Mouse (Mus musculus): ENCODE results near the gene Slc39a8. TPM values are rescaled to one million over a fixed set of nuclear protein-coding genes. Genes with fewer than 3 reads are reported as not detected.

The Slc39a8 gene
- polyA plus RNA-seq, 1 experiment from 2014 or later: 5.1 TPM

DNA sequence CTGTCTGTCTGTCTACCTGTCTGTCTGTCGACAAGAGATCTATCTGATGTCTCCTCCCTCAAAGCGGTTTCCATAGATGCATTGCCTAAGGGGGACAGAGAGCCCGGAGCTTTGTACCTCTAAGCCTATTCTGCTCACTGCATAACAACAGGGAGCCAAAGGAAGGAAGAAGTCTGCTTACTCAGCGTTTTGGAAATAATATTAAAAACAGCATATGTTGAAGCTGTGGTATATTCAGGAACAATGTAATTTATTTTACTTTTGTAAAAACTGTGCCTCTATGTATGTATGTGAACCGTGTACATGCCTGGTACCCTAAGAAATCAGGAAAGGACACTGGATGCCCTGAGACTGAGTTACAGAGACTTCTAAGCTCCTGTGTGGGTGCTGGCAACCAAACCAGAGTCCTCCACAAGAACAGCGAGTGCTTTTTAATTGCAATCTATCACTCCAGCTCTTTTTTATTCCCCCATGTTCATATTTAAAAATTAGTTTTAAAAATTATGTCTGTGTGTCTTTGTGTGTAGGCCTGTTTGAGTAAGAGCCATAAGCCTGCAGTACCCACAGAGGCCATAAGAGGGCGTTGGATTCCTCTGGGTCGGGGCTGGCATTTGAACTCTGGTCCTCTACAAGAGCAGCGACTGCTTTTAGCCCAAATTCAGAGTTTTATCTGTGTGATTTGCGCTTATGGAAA is 28.7 kb downstream of the Slc39a8 start:
- H3K4me1 ChIP-seq: peaks cover 5% of the 10 kb centered on the region; the same call in 1 of the 2 replicates
- no peaks in the 10 kb centered on the region for H3K9me3 ChIP-seq
- WGBS: 83% methylated on average over 10 of the region's 10 CpGs
- H3K27ac ChIP-seq: no peak overlapping the region
- H3K9ac ChIP-seq: no peak overlapping the region
- H3K4me3 ChIP-seq: no peak overlapping the region
- ATAC-seq (ENCODE audit: low FRiP score, low read depth): no peak
- H3K36me3 ChIP-seq: no peaks in the 10 kb centered on the region
- no peak overlapping the region for H3K4me2 ChIP-seq (replicated peaks)
- no peaks in the 10 kb centered on the region for H3K27me3 ChIP-seq

GRCm38 (mm10) chr3:135854298-135854984 is 29.4 kb downstream of the Slc39a8 start:
- no peak overlapping the region for H3K4me2 ChIP-seq (replicated peaks)
- 77% methylated on average over 14 of the region's 14 CpGs for WGBS
- ATAC-seq (ENCODE audit: low FRiP score, low read depth): no peak

GRCm38 (mm10) chr3:135854985-135855340 is 29.9 kb downstream of the Slc39a8 start:
- no peak for ATAC-seq (ENCODE audit: low FRiP score, low read depth)
- no peak overlapping the region for H3K27ac ChIP-seq
- H3K4me1 ChIP-seq: peaks cover 5% of the 10 kb centered on the region; the same call in 1 of the 2 replicates
- H3K4me2 ChIP-seq (replicated peaks): no peak overlapping the region
- no peaks in the 10 kb centered on the region for H3K9me3 ChIP-seq
- no peak overlapping the region for H3K4me3 ChIP-seq
- no peak overlapping the region for H3K9ac ChIP-seq
- no peaks in the 10 kb centered on the region for H3K27me3 ChIP-seq
- H3K36me3 ChIP-seq: no peaks in the 10 kb centered on the region
- WGBS: 77% methylated on average over 6 of the region's 6 CpGs

More at GRCm38 (mm10) chr3:135854298-135854984, 29.4 kb downstream of the Slc39a8 start:
- peaks cover 5% of the 10 kb centered on the region; the same call in 1 of the 2 replicates for H3K4me1 ChIP-seq
- H3K27ac ChIP-seq: no peak overlapping the region
- no peaks in the 10 kb centered on the region for H3K36me3 ChIP-seq
- no peak overlapping the region for H3K4me3 ChIP-seq
- H3K9ac ChIP-seq: no peak overlapping the region
- no peaks in the 10 kb centered on the region for H3K9me3 ChIP-seq
- no peaks in the 10 kb centered on the region for H3K27me3 ChIP-seq

- no peak overlapping the region for H3K27ac ChIP-seq
- H3K9me3 ChIP-seq: no peaks in the 10 kb centered on the region
- no peak overlapping the region for H3K9ac ChIP-seq
- peaks cover 5% of the 10 kb centered on the region; the same call in 1 of the 2 replicates for H3K4me1 ChIP-seq
- no peaks in the 10 kb centered on the region for H3K27me3 ChIP-seq
- ATAC-seq (ENCODE audit: low FRiP score, low read depth): no peak
- no peaks in the 10 kb centered on the region for H3K36me3 ChIP-seq
- H3K4me2 ChIP-seq (replicated peaks): no peak overlapping the region
- WGBS: 66% methylated on average over 1 of the region's 1 CpGs
- no peak overlapping the region for H3K4me3 ChIP-seq
Measured at GRCm38 (mm10) chr3:135856303-135856702, 31.2 kb downstream of the Slc39a8 start.

DNA sequence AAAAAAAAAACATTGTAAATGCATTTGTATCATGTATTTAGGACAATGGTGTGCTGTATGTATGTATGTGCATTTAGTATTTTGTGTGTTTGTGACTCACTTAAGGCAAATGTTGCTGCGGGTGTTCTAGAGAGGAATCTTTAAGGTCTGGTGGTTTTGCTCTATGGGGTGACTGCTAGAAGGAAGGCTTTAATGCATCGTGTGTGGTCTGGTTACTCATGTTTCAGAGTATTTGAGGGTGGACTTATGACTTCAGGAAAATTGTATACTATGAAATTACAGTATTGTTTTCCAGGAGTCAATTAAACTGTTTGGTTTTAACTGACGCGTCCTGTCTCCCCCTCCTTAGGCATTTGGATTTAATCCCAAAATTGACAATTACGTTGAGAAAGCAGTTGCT is 32.1 kb downstream of the Slc39a8 start:
- Histone ChIP-seq H3K36me3 (no peaks in the 10 kb centered on the region), H3K27me3 (no peaks in the 10 kb centered on the region), H3K4me3 (no peak overlapping the region), H3K4me2 (replicated peaks) (no peak overlapping the region), H3K9ac (no peak overlapping the region), H3K4me1 (peaks cover 5% of the 10 kb centered on the region; the same call in 1 of the 2 replicates), H3K27ac (no peak overlapping the region), H3K9me3 (no peaks in the 10 kb centered on the region)
- ATAC-seq (ENCODE audit: low FRiP score, low read depth): no peak
- WGBS: 35% methylated on average over 5 of the region's 5 CpGs

DNA sequence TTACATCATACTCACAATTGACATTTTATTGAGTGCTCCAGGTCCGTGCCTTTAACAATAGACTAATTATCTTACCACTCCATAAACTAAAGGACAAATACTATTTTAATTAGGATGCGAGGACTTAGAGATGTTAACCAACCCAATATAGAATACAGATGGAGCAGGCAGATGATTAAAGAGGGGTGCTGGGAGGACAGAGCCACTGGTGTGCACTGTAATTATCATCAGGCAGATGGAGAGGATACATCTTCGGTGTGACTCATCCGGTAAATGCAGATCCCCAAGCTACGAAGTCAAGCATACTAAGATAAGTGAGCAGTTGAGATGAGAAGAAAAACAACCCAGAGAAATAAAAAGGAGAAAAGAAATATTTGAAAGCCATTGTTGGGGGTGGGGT is 34.4 kb downstream of the Slc39a8 start:
- Histone ChIP-seq H3K27ac (no peak overlapping the region), H3K4me2 (replicated peaks) (no peak overlapping the region), H3K27me3 (no peaks in the 10 kb centered on the region), H3K4me3 (no peak overlapping the region), H3K9ac (no peak overlapping the region), H3K9me3 (no peaks in the 10 kb centered on the region), H3K4me1 (peaks cover 5% of the 10 kb centered on the region; the same call in 1 of the 2 replicates), H3K36me3 (no peaks in the 10 kb centered on the region)
- no peak for ATAC-seq (ENCODE audit: low FRiP score, low read depth)
- 80% methylated on average over 5 of the region's 5 CpGs for WGBS

- Histone ChIP-seq H3K4me1 (no peaks in the 10 kb centered on the region), H3K36me3 (no peaks in the 10 kb centered on the region), H3K27ac (no peak overlapping the region), H3K9ac (no peak overlapping the region), H3K4me3 (no peak overlapping the region), H3K9me3 (no peaks in the 10 kb centered on the region), H3K27me3 (no peaks in the 10 kb centered on the region), H3K4me2 (replicated peaks) (no peak overlapping the region)
- ATAC-seq (ENCODE audit: low FRiP score, low read depth): peak; percentile 66
- WGBS: 46% methylated on average over 9 of the region's 9 CpGs
Measured at GRCm38 (mm10) chr3:135862804-135863203, 37.7 kb downstream of the Slc39a8 start.

DNA sequence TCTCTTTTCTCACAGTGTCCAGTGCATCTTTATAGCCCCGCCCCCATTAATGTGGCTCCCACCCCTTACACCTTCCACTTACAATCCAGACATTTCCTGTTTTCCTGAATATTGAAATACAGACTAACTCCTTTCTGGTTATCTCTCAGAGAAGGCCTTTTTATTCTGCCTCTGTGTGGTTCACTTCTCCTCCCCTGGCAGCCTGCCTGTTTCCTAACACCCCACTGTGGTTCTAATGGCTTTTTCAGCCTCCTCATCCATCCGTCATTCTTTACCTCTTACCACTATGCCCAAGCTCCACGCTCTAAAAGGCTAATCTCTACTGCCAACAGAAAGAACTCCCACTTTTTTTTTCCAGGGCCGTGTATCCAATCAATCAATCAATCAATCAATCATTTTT is 44.0 kb downstream of the Slc39a8 start:
- no peak overlapping the region for H3K27ac ChIP-seq
- H3K4me2 ChIP-seq (replicated peaks): no peak overlapping the region
- no peak overlapping the region for H3K9ac ChIP-seq
- no peak overlapping the region for H3K4me3 ChIP-seq
- WGBS: 61% methylated on average over 4 of the region's 4 CpGs
- no peak for ATAC-seq (ENCODE audit: low FRiP score, low read depth)
- no peaks in the 10 kb centered on the region for H3K36me3 ChIP-seq
- no peaks in the 10 kb centered on the region for H3K9me3 ChIP-seq
- no peaks in the 10 kb centered on the region for H3K27me3 ChIP-seq
- 0 out of 2 replicates have a peak, but pooled peaks cover 3% of the 10 kb centered on the region for H3K4me1 ChIP-seq

DNA sequence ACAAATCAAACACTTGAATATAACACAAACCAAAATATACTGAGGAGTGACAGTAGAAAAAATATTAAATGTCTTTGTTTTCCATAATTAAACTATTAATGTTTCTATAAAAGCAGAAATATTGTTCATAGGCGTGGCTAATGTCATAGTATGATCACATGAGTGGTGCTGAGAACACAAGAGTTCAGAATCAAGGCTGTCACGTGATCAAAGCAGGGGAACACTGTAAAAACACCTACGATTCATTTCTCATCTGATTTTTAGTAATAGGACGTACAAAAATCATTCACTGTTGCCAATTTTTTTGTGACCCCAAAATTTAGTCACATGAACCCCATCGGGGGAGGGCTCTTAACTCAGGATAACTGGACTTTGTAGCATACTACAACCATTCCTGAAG is 47.2 kb downstream of the Slc39a8 start:
- 84% methylated on average over 5 of the region's 5 CpGs for WGBS
- Histone ChIP-seq H3K27me3 (no peaks in the 10 kb centered on the region), H3K9ac (no peak overlapping the region)

DNA sequence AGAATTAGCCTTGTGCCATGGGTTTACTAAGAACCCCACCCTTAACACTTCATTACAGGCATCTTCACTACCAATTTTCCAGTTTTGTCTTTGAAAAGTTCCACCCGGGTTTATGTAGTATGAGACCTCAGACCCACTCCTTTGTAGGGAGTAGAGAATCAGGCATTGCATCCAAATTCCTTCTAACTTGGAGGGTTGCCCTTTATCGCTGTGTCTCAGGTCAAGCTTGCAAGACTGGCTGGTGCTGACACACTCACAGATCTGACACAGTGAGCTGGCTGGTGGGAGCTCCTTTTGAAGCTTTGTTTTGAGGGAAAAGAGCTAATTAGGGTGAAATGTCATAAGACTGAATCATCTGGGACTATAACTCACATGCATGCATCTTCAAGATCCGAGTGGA is 48.5 kb downstream of the Slc39a8 start:
- Histone ChIP-seq H3K9ac (no peak overlapping the region), H3K9me3 (no peaks in the 10 kb centered on the region), H3K4me2 (replicated peaks) (no peak overlapping the region), H3K27ac (no peak overlapping the region), H3K27me3 (no peaks in the 10 kb centered on the region), H3K4me3 (no peak overlapping the region), H3K36me3 (no peaks in the 10 kb centered on the region), H3K4me1 (0 out of 2 replicates have a peak, but pooled peaks cover 3% of the 10 kb centered on the region)
- no peak for ATAC-seq (ENCODE audit: low FRiP score, low read depth)
- 84% methylated on average over 3 of the region's 3 CpGs for WGBS

More for the DNA sequence above, 47.2 kb downstream of the Slc39a8 start:
- H3K36me3 ChIP-seq: no peaks in the 10 kb centered on the region
- H3K4me1 ChIP-seq: 0 out of 2 replicates have a peak, but pooled peaks cover 3% of the 10 kb centered on the region
- no peak for ATAC-seq (ENCODE audit: low FRiP score, low read depth)
- no peaks in the 10 kb centered on the region for H3K9me3 ChIP-seq
- no peak overlapping the region for H3K4me2 ChIP-seq (replicated peaks)
- no peak overlapping the region for H3K4me3 ChIP-seq
- no peak overlapping the region for H3K27ac ChIP-seq

DNA sequence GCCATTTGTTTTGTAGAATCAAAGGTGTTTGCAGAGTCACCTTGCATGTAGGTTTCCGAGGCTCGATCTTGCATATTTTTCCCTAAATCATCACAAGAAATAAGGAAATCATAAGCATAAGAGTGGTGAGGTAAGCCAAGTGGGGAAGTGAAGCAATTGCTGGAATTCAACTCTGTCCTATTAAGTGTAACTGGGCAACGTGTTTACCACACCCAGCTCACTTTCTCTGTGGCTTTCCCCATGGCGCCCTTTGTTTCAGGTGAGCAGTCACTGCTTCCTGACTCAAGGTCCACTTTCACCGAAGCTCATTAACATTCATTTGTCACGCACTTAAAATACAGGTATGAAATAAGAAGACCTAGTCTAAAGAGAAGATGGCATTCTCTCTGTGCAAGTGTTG is 53.0 kb downstream of the Slc39a8 start:
- no peaks in the 10 kb centered on the region for H3K27me3 ChIP-seq
- H3K36me3 ChIP-seq: no peaks in the 10 kb centered on the region
- H3K4me1 ChIP-seq: no peaks in the 10 kb centered on the region
- H3K4me3 ChIP-seq: no peak overlapping the region
- H3K27ac ChIP-seq: no peak overlapping the region
- whole genome bisulfite sequencing: 91% methylated on average over 6 of the region's 6 CpGs
- no peak for ATAC-seq (ENCODE audit: low FRiP score, low read depth)
- H3K4me2 ChIP-seq (replicated peaks): no peak overlapping the region
- H3K9ac ChIP-seq: no peak overlapping the region
- no peaks in the 10 kb centered on the region for H3K9me3 ChIP-seq

DNA sequence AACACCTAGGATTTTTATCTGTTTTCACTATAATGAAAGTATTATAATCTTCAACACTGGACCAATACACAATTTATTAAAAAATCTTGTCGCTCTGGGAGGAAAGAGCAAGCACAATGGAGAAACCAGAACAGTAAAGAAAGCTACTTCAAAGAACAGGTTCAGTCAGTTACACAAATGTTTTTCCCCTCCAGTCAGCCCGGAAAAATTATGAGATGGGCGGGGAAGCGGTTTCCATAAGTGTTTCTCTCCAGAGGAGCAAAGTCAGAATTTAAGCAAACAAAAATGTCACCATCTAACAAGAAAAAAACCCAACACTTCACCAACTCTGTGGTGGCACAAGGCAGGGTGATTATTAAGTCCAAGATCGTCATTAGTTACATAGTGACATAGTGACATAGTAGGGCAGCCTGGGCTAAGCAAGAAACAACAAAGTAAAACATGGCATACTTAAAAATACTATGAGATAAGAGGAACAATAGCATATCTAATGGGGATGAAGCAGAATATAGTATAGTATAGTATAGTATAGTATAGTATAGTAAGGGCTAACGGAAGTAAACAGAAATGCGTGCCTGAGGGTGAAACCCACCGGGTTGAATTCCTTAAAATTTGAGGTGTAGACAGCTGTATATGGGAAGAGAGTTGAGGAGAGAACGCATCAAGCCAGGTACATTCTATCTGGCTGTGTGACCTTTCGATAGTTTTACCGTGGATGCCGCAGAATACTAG is 61.0 kb downstream of the Slc39a8 start:
- WGBS: 65% methylated on average over 12 of the region's 12 CpGs
- H3K9ac ChIP-seq: no peak overlapping the region
- no peaks in the 10 kb centered on the region for H3K9me3 ChIP-seq
- no peaks in the 10 kb centered on the region for H3K27me3 ChIP-seq
- H3K4me3 ChIP-seq: no peak overlapping the region
- H3K4me2 ChIP-seq (replicated peaks): no peak overlapping the region
- no peaks in the 10 kb centered on the region for H3K4me1 ChIP-seq
- H3K27ac ChIP-seq: no peak overlapping the region
- H3K36me3 ChIP-seq: no peaks in the 10 kb centered on the region
- ATAC-seq (ENCODE audit: low FRiP score, low read depth): peak; percentile 36; the same call in 1 of the 2 replicates

Measured in limb, embryonic 13.5 days (tissue).